Mouse (Mus musculus): ENCODE data around the gene Opcml. TPM values are rescaled to one million over a fixed set of nuclear protein-coding genes. Genes with fewer than 3 reads are reported as not detected.

Opcml gene
- polyA plus RNA-seq, 1 experiment from 2014 or later = 49.9 TPM

DNA sequence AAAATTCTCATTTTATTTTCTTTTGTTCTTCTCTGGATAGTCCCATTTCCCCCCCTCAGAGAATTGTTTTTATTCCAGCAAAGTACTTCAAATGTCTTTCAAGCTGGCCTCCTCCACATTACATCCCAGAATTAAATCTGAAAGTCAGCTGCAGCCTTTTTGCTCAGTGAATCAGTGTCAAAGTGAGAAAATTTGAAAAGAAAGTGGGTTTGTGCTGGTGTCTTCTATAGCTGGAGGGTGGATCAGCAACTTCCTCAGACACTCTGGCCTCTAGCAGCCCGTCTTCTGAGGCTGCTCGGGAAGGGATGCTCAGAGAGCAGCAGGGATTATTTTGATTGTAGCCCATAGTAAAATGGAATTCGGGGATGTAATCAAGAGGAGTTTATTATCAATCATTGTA is 81.0 kb downstream of the Opcml start:
- Histone ChIP-seq H3K4me2 (no peak overlapping the region), H3K27ac (replicated peaks) (no peak overlapping the region), H3K27me3 (replicated peaks) (no peaks in the 10 kb centered on the region), H3K4me3 (replicated peaks) (no peak overlapping the region), H3K9ac (replicated peaks) (no peak overlapping the region), H3K4me1 (no peaks in the 10 kb centered on the region), H3K36me3 (no peaks in the 10 kb centered on the region), H3K9me3 (replicated peaks) (no peaks in the 10 kb centered on the region)
- no peak for ATAC-seq (ENCODE audit: low FRiP score)
- 78% methylated on average over 3 of the region's 3 CpGs for WGBS

GRCm38 (mm10) chr9:27889636-27890035 is 99.1 kb downstream of the Opcml start:
- 43% methylated on average over 5 of the region's 5 CpGs for whole genome bisulfite sequencing
- Histone ChIP-seq H3K4me1 (no peaks in the 10 kb centered on the region), H3K4me3 (replicated peaks) (no peak overlapping the region), H3K9me3 (replicated peaks) (no peaks in the 10 kb centered on the region), H3K36me3 (no peaks in the 10 kb centered on the region), H3K9ac (replicated peaks) (no peak overlapping the region), H3K27me3 (replicated peaks) (no peaks in the 10 kb centered on the region), H3K4me2 (no peak overlapping the region), H3K27ac (replicated peaks) (no peak overlapping the region)
- ATAC-seq (ENCODE audit: low FRiP score) = no peak

GRCm38 (mm10) chr9:27917250-27917649 is 126.7 kb downstream of the Opcml start:
- no peak overlapping the region for H3K4me2 ChIP-seq
- H3K9ac ChIP-seq (replicated peaks) = no peak overlapping the region
- no peaks in the 10 kb centered on the region for H3K9me3 ChIP-seq (replicated peaks)
- H3K27me3 ChIP-seq (replicated peaks) = no peaks in the 10 kb centered on the region
- H3K4me1 ChIP-seq = no peaks in the 10 kb centered on the region
- H3K36me3 ChIP-seq = no peaks in the 10 kb centered on the region
- H3K27ac ChIP-seq (replicated peaks) = no peak overlapping the region
- H3K4me3 ChIP-seq (replicated peaks) = no peak overlapping the region
- ATAC-seq (ENCODE audit: low FRiP score) = no peak
- 51% methylated on average over 3 of the region's 3 CpGs for WGBS

DNA sequence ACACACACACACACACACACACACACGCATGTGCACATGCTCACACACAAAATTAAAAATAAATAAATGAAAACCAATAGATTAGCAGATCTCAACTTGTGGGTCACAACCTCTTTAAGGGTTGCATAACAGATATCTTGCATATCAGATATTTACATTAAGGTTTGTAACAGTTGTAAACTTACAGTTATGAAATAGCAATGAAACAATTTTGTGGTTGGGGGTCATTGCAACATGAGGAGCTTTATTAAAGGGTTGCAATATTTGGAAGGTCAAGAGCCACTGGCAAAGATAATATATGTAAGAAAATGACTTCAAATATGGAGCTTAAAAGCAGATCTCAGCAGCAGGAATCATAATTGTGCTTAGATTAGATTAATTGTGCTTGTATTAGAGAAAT is 132.9 kb downstream of the Opcml start:
- Histone ChIP-seq H3K9me3 (replicated peaks) (no peaks in the 10 kb centered on the region), H3K4me1 (peaks cover 8% of the 10 kb centered on the region)

GRCm38 (mm10) chr9:27923945-27924825 is 133.6 kb downstream of the Opcml start:
- no peak overlapping the region for H3K9ac ChIP-seq (replicated peaks)
- ATAC-seq (ENCODE audit: low FRiP score) = no peak
- no peak overlapping the region for H3K4me2 ChIP-seq
- H3K9me3 ChIP-seq (replicated peaks) = no peaks in the 10 kb centered on the region
- no peak overlapping the region for H3K27ac ChIP-seq (replicated peaks)
- no peaks in the 10 kb centered on the region for H3K36me3 ChIP-seq
- no peak overlapping the region for H3K4me3 ChIP-seq (replicated peaks)
- 66% methylated on average over 4 of the region's 4 CpGs for WGBS
- no peaks in the 10 kb centered on the region for H3K27me3 ChIP-seq (replicated peaks)
- H3K4me1 ChIP-seq = peaks cover 8% of the 10 kb centered on the region

More for the DNA sequence above, 132.9 kb downstream of the Opcml start:
- no peak overlapping the region for H3K4me3 ChIP-seq (replicated peaks)
- no peaks in the 10 kb centered on the region for H3K27me3 ChIP-seq (replicated peaks)
- 96% methylated on average over 1 of the region's 1 CpGs for WGBS
- ATAC-seq (ENCODE audit: low FRiP score) = no peak
- H3K4me2 ChIP-seq = no peak overlapping the region
- no peaks in the 10 kb centered on the region for H3K36me3 ChIP-seq
- H3K27ac ChIP-seq (replicated peaks) = no peak overlapping the region
- H3K9ac ChIP-seq (replicated peaks) = no peak overlapping the region

DNA sequence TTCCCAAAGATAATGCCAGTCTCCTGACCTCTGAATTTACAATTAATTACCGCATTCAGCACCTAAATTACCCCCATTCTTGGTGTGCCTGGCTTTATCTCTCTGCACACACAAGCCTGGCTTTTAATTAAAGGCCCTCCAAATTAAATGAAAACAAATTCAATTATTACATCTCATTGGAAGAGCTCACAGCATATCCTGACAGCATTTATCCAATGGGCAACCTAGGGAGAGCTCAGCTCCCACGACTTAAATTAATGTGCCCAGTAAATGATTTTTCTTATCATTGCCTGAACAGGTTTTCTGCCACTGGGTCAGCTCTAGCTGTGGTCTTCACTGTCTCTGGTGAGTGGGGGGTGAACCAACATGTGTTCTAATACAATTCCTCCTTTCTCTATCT is 135.1 kb downstream of the Opcml start:
- H3K9ac ChIP-seq (replicated peaks) = no peak overlapping the region
- H3K4me1 ChIP-seq = peaks cover 8% of the 10 kb centered on the region
- no peak overlapping the region for H3K27ac ChIP-seq (replicated peaks)
- no peak overlapping the region for H3K4me2 ChIP-seq
- H3K4me3 ChIP-seq (replicated peaks) = no peak overlapping the region
- no peak for ATAC-seq (ENCODE audit: low FRiP score)
- no peaks in the 10 kb centered on the region for H3K36me3 ChIP-seq
- H3K27me3 ChIP-seq (replicated peaks) = no peaks in the 10 kb centered on the region
- H3K9me3 ChIP-seq (replicated peaks) = no peaks in the 10 kb centered on the region
- WGBS = 38% methylated on average over 2 of the region's 2 CpGs

GRCm38 (mm10) chr9:27937253-27937652 is 146.7 kb downstream of the Opcml start:
- Histone ChIP-seq H3K4me1 (peaks cover 10% of the 10 kb centered on the region), H3K9ac (replicated peaks) (no peak overlapping the region), H3K36me3 (no peaks in the 10 kb centered on the region), H3K27me3 (replicated peaks) (no peaks in the 10 kb centered on the region; the same call in 1 of the 2 replicates), H3K4me2 (no peak overlapping the region), H3K27ac (replicated peaks) (no peak overlapping the region; the same call in 1 of the 2 replicates), H3K9me3 (replicated peaks) (no peaks in the 10 kb centered on the region), H3K4me3 (replicated peaks) (no peak overlapping the region)
- peak; percentile 45; the same call in 1 of the 2 replicates for ATAC-seq (ENCODE audit: low FRiP score)

- Histone ChIP-seq H3K27ac (replicated peaks) (no peak overlapping the region), H3K36me3 (no peaks in the 10 kb centered on the region), H3K4me2 (no peak overlapping the region), H3K9ac (replicated peaks) (no peak overlapping the region), H3K4me3 (replicated peaks) (no peak overlapping the region), H3K27me3 (replicated peaks) (no peaks in the 10 kb centered on the region; the same call in 1 of the 2 replicates), H3K9me3 (replicated peaks) (no peaks in the 10 kb centered on the region), H3K4me1 (peaks cover 10% of the 10 kb centered on the region)
- 9% methylated on average over 5 of the region's 5 CpGs for WGBS
- peak; percentile 50 for ATAC-seq (ENCODE audit: low FRiP score)
These were observed 147.1 kb downstream of the Opcml start for GRCm38 (mm10) chr9:27937660-27938059.

- H3K4me1 ChIP-seq = peaks cover 3% of the 10 kb centered on the region; the same call in 1 of the 2 replicates
- no peak overlapping the region for H3K4me3 ChIP-seq (replicated peaks)
- no peaks in the 10 kb centered on the region for H3K9me3 ChIP-seq (replicated peaks)
- ATAC-seq (ENCODE audit: low FRiP score) = 0 out of 2 replicates have a peak, but pooled peaks have one; percentile 45
- no peak overlapping the region for H3K27ac ChIP-seq (replicated peaks)
- H3K36me3 ChIP-seq = no peaks in the 10 kb centered on the region
- 17% methylated on average over 11 of the region's 11 CpGs for WGBS
- H3K9ac ChIP-seq (replicated peaks) = no peak overlapping the region
- H3K27me3 ChIP-seq (replicated peaks) = 0 out of 2 replicates have a peak, but pooled peaks cover 3% of the 10 kb centered on the region
- H3K4me2 ChIP-seq = no peak overlapping the region
These were observed 154.9 kb downstream of the Opcml start for GRCm38 (mm10) chr9:27945323-27946010.

GRCm38 (mm10) chr9:27951110-27951509 is 160.5 kb downstream of the Opcml start:
- Histone ChIP-seq H3K4me3 (replicated peaks) (no peak overlapping the region), H3K9ac (replicated peaks) (no peak overlapping the region), H3K9me3 (replicated peaks) (no peaks in the 10 kb centered on the region), H3K27me3 (replicated peaks) (no peaks in the 10 kb centered on the region), H3K4me1 (no peaks in the 10 kb centered on the region), H3K4me2 (no peak overlapping the region), H3K27ac (replicated peaks) (no peak overlapping the region), H3K36me3 (no peaks in the 10 kb centered on the region)
- WGBS = 49% methylated on average over 5 of the region's 5 CpGs
- ATAC-seq (ENCODE audit: low FRiP score) = no peak

GRCm38 (mm10) chr9:27961682-27962081 is 171.1 kb downstream of the Opcml start:
- Histone ChIP-seq H3K27me3 (replicated peaks) (no peaks in the 10 kb centered on the region), H3K9me3 (replicated peaks) (no peaks in the 10 kb centered on the region), H3K4me2 (no peak overlapping the region), H3K4me3 (replicated peaks) (no peak overlapping the region), H3K4me1 (no peaks in the 10 kb centered on the region), H3K9ac (replicated peaks) (no peak overlapping the region), H3K36me3 (no peaks in the 10 kb centered on the region), H3K27ac (replicated peaks) (no peak overlapping the region)
- ATAC-seq (ENCODE audit: low FRiP score) = no peak
- 86% methylated on average over 3 of the region's 3 CpGs for WGBS

GRCm38 (mm10) chr9:27963385-27963784 is 172.8 kb downstream of the Opcml start:
- WGBS = 48% methylated on average over 2 of the region's 2 CpGs
- no peak overlapping the region for H3K4me2 ChIP-seq
- no peaks in the 10 kb centered on the region for H3K36me3 ChIP-seq
- no peaks in the 10 kb centered on the region for H3K27me3 ChIP-seq (replicated peaks)
- H3K9ac ChIP-seq (replicated peaks) = no peak overlapping the region
- H3K27ac ChIP-seq (replicated peaks) = no peak overlapping the region
- H3K9me3 ChIP-seq (replicated peaks) = no peaks in the 10 kb centered on the region
- H3K4me1 ChIP-seq = no peaks in the 10 kb centered on the region
- no peak for ATAC-seq (ENCODE audit: low FRiP score)
- H3K4me3 ChIP-seq (replicated peaks) = no peak overlapping the region
